Mouse (Mus musculus): ENCODE measurements around the gene Olfr1380. TPM values are rescaled to one million over a fixed set of nuclear protein-coding genes. Genes with fewer than 3 reads are reported as not detected.
"Not testable (repeated sequence)": the region's sequence is repeated elsewhere in the genome, so short reads cannot be mapped to it uniquely, and the experiment has no call there.

The Olfr1380 gene
- polyA plus RNA-seq (2015; fragmentation: Nextera tagmentation; extraction: Ambion mirVana): not detected in 2 replicates

GRCm38 (mm10) chr11:49556578-49556977 lies at the start of gene Olfr1380:
Gene Olfr1380, plus strand, starts transcription at chr11:49556878.
- not testable (repeated sequence) for H3K9me3 ChIP-seq; H3K4me3 ChIP-seq (replicated peaks); H3K36me3 ChIP-seq; H3K4me1 ChIP-seq; H3K9ac ChIP-seq; H3K27ac ChIP-seq; H3K27me3 ChIP-seq (replicated peaks); ATAC-seq (ENCODE audit: insufficient read depth, low FRiP score, low read depth); H3K4me2 ChIP-seq
- WGBS: 75% methylated on average over 5 of the region's 5 CpGs

- Histone ChIP-seq H3K4me3 (replicated peaks) (no peak overlapping the region), H3K27me3 (replicated peaks) (no peaks in the 10 kb centered on the region), H3K4me1 (no peaks in the 10 kb centered on the region), H3K9me3 (no peaks in the 10 kb centered on the region), H3K27ac (no peak overlapping the region), H3K9ac (no peak overlapping the region), H3K36me3 (no peaks in the 10 kb centered on the region), H3K4me2 (no peak overlapping the region)
- ATAC-seq (ENCODE audit: insufficient read depth, low FRiP score, low read depth): no peak
- WGBS: 68% methylated on average over 5 of the region's 5 CpGs
These were observed 38.6 kb upstream of the Olfr1380 start for GRCm38 (mm10) chr11:49518086-49518485.

GRCm38 (mm10) chr11:49519348-49519747 lies 37.3 kb upstream of the Olfr1380 start, which contains the start of gene Olfr1383:
Gene Olfr1383, plus strand, starts transcription at chr11:49519648.
- ATAC-seq (ENCODE audit: insufficient read depth, low FRiP score, low read depth): no peak
- Histone ChIP-seq H3K36me3 (no peaks in the 10 kb centered on the region), H3K4me1 (no peaks in the 10 kb centered on the region)

GRCm38 (mm10) chr11:49527947-49528346 lies 28.7 kb upstream of the Olfr1380 start, which contains the start of gene Olfr1382:
Gene Olfr1382, plus strand, starts transcription at chr11:49528247.
- H3K4me3 ChIP-seq (replicated peaks): no peak within 1 kb of the TSS
- WGBS: 82% methylated on average over 3 of the region's 3 CpGs

More at GRCm38 (mm10) chr11:49519348-49519747, 37.3 kb upstream of the Olfr1380 start, which contains the start of gene Olfr1383:
- H3K9me3 ChIP-seq: no peaks in the 10 kb centered on the region
- H3K4me3 ChIP-seq (replicated peaks): no peak within 1 kb of the TSS
- H3K9ac ChIP-seq: no peak within 1 kb of the TSS
- no peak within 1 kb of the TSS for H3K27ac ChIP-seq
- no peaks in the 10 kb centered on the region for H3K27me3 ChIP-seq (replicated peaks)
- no peak within 1 kb of the TSS for H3K4me2 ChIP-seq

GRCm38 (mm10) chr11:49532761-49533160 lies 23.9 kb upstream of the Olfr1380 start:
- Histone ChIP-seq H3K27me3 (replicated peaks) (no peaks in the 10 kb centered on the region), H3K9me3 (no peaks in the 10 kb centered on the region), H3K4me2 (no peak overlapping the region), H3K9ac (no peak overlapping the region), H3K4me3 (replicated peaks) (no peak overlapping the region), H3K36me3 (no peaks in the 10 kb centered on the region), H3K27ac (no peak overlapping the region), H3K4me1 (no peaks in the 10 kb centered on the region)
- no peak for ATAC-seq (ENCODE audit: insufficient read depth, low FRiP score, low read depth)

More at GRCm38 (mm10) chr11:49527947-49528346, 28.7 kb upstream of the Olfr1380 start, which contains the start of gene Olfr1382:
- no peaks in the 10 kb centered on the region for H3K9me3 ChIP-seq
- H3K9ac ChIP-seq: no peak within 1 kb of the TSS
- ATAC-seq (ENCODE audit: insufficient read depth, low FRiP score, low read depth): no peak
- no peaks in the 10 kb centered on the region for H3K4me1 ChIP-seq
- no peaks in the 10 kb centered on the region for H3K36me3 ChIP-seq
- H3K27me3 ChIP-seq (replicated peaks): no peaks in the 10 kb centered on the region
- H3K4me2 ChIP-seq: no peak within 1 kb of the TSS
- no peak within 1 kb of the TSS for H3K27ac ChIP-seq

GRCm38 (mm10) chr11:49536631-49537030 lies 20.0 kb upstream of the Olfr1380 start:
- H3K9ac ChIP-seq; H3K4me1 ChIP-seq; H3K27me3 ChIP-seq (replicated peaks); ATAC-seq (ENCODE audit: insufficient read depth, low FRiP score, low read depth); H3K9me3 ChIP-seq; H3K4me3 ChIP-seq (replicated peaks); H3K36me3 ChIP-seq; H3K4me2 ChIP-seq; H3K27ac ChIP-seq: not testable (repeated sequence)
- 68% methylated on average over 2 of the region's 2 CpGs for WGBS

GRCm38 (mm10) chr11:49543149-49543548 lies 13.5 kb upstream of the Olfr1380 start, which contains the start of gene Olfr1381:
Gene Olfr1381, plus strand, starts transcription at chr11:49543449.
- H3K36me3 ChIP-seq; H3K9me3 ChIP-seq; H3K4me2 ChIP-seq; H3K4me3 ChIP-seq (replicated peaks); H3K27ac ChIP-seq; H3K9ac ChIP-seq; H3K27me3 ChIP-seq (replicated peaks); H3K4me1 ChIP-seq; ATAC-seq (ENCODE audit: insufficient read depth, low FRiP score, low read depth): not testable (repeated sequence)
- WGBS: 73% methylated on average over 3 of the region's 3 CpGs

- H3K36me3 ChIP-seq; H3K27ac ChIP-seq; H3K9ac ChIP-seq; H3K4me2 ChIP-seq; H3K4me3 ChIP-seq (replicated peaks); H3K4me1 ChIP-seq; H3K9me3 ChIP-seq; H3K27me3 ChIP-seq (replicated peaks); ATAC-seq (ENCODE audit: insufficient read depth, low FRiP score, low read depth): not testable (repeated sequence)
- 60% methylated on average over 3 of the region's 3 CpGs for WGBS
These were observed 2.6 kb upstream of the Olfr1380 start for GRCm38 (mm10) chr11:49554033-49554432.

- not testable (repeated sequence) for H3K4me1 ChIP-seq; H3K9ac ChIP-seq; H3K9me3 ChIP-seq; H3K36me3 ChIP-seq; H3K4me3 ChIP-seq (replicated peaks); H3K27ac ChIP-seq; H3K27me3 ChIP-seq (replicated peaks); ATAC-seq (ENCODE audit: insufficient read depth, low FRiP score, low read depth); H3K4me2 ChIP-seq
- WGBS: 38% methylated on average over 2 of the region's 2 CpGs
These were observed 18.4 kb downstream of the Olfr1380 start for GRCm38 (mm10) chr11:49575054-49575453.

GRCm38 (mm10) chr11:49580452-49580851 lies 23.8 kb downstream of the Olfr1380 start:
- H3K36me3 ChIP-seq; ATAC-seq (ENCODE audit: insufficient read depth, low FRiP score, low read depth); H3K9ac ChIP-seq; H3K4me3 ChIP-seq (replicated peaks); H3K4me1 ChIP-seq; H3K27me3 ChIP-seq (replicated peaks); H3K9me3 ChIP-seq; H3K4me2 ChIP-seq; H3K27ac ChIP-seq: not testable (repeated sequence)
- 76% methylated on average over 8 of the region's 8 CpGs for WGBS

- ATAC-seq (ENCODE audit: insufficient read depth, low FRiP score, low read depth): no peak
These were observed 33.5 kb downstream of the Olfr1380 start for GRCm38 (mm10) chr11:49590213-49590612.

GRCm38 (mm10) chr11:49597149-49597548 lies 40.5 kb downstream of the Olfr1380 start:
- not testable (repeated sequence) for H3K27ac ChIP-seq; H3K9ac ChIP-seq; ATAC-seq (ENCODE audit: insufficient read depth, low FRiP score, low read depth); H3K9me3 ChIP-seq; H3K4me3 ChIP-seq (replicated peaks); H3K4me2 ChIP-seq; H3K27me3 ChIP-seq (replicated peaks); H3K36me3 ChIP-seq; H3K4me1 ChIP-seq
- WGBS: 40% methylated on average over 2 of the region's 2 CpGs

More at GRCm38 (mm10) chr11:49590213-49590612, 33.5 kb downstream of the Olfr1380 start:
- Histone ChIP-seq H3K27ac (no peak overlapping the region), H3K27me3 (replicated peaks) (no peaks in the 10 kb centered on the region), H3K36me3 (no peaks in the 10 kb centered on the region), H3K9me3 (no peaks in the 10 kb centered on the region), H3K4me1 (no peaks in the 10 kb centered on the region), H3K9ac (no peak overlapping the region), H3K4me2 (no peak overlapping the region), H3K4me3 (replicated peaks) (no peak overlapping the region)
- 87% methylated on average over 19 of the region's 19 CpGs for WGBS

- H3K36me3 ChIP-seq; ATAC-seq (ENCODE audit: insufficient read depth, low FRiP score, low read depth); H3K4me3 ChIP-seq (replicated peaks); H3K27ac ChIP-seq; H3K9me3 ChIP-seq; H3K4me2 ChIP-seq; H3K9ac ChIP-seq; H3K4me1 ChIP-seq: not testable (repeated sequence)
- WGBS: 85% methylated on average over 5 of the region's 5 CpGs
- H3K27me3 ChIP-seq (replicated peaks): peaks cover 13% of the 10 kb centered on the region
These were observed 51.6 kb downstream of the Olfr1380 start for GRCm38 (mm10) chr11:49608306-49608705.

All from stomach, embryonic 15.5 days (tissue).